Mouse (Mus musculus) lung, postnatal 0 days (tissue): Measurements from ENCODE around the gene Tamm41.

ENCODE experiments used
- CTCF ChIP-seq: IDR thresholded peaks from 2 replicates; pipeline ENCODE4 v1.5.1; 2016; ENCODE audit warnings: antibody characterized with exemption, mild to moderate bottlenecking
- EP300 ChIP-seq: IDR thresholded peaks from 2 replicates; pipeline ENCODE4 v1.6.1; 2016; ENCODE audit warnings: antibody characterized with exemption, mild to moderate bottlenecking, control low read depth

- TF ChIP-seq CTCF, result no peak
- 0 out of 2 replicates have a peak, but pooled peaks have one; percentile 27 for TF ChIP-seq EP300
Observed at GRCm38 (mm10) chr6:114988619-114988980, 49.1 kb downstream of the Tamm41 start.
